Mouse (Mus musculus) R1 (cell line): Measurements from ENCODE around the gene Lkaaear1.

Source experiments
- DNase-seq: peaks from one replicate; pipeline ENCODE4 v3.0.0-alpha.2; 2018; ENCODE audit warnings: low read depth, low spot score

Gene Lkaaear1

DNA sequence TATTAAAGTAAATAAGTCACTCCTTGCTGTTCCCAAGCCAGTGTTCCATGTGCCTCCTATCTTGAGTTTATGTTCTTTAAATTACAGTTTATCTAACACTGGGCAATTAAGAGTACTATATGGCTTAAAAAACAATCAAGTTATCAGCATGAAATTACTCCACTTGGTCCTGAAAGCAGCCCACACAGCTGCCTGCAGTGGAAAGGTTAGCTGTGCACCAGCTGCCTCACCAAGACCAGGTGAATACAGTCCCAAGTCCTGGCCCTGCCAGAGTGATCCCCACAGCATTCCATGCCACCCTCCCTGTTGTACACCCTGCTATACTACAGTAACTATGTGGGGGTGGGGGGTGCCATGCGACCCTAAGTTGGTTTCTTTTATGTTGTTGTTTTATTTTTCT lies 44.7 kb downstream of the Lkaaear1 start:
- no peak for DNase-seq

GRCm38 (mm10) chr2:181653065-181653464 lies 45.2 kb downstream of the Lkaaear1 start:
- DNase-seq: no peak

GRCm38 (mm10) chr2:181648926-181649325 lies 49.3 kb downstream of the Lkaaear1 start:
- DNase-seq: no peak
